Mouse (Mus musculus) heart, postnatal 0 days (tissue): ENCODE measurements at regions not wholly inside any gene's neighbourhood (a gene's known extent, or its start where the extent isn't known, plus 50 kb on each side); places are given as distances from the start of the nearest gene placed in this dataset.

Experiments used
- CTCF ChIP-seq: IDR thresholded peaks from 2 replicates; pipeline ENCODE4 v1.5.1; 2016; ENCODE audit warnings: antibody characterized with exemption, control low read depth, low read depth
- EP300 ChIP-seq: IDR thresholded peaks from 2 replicates; pipeline ENCODE4 v1.6.1; 2016; ENCODE audit warnings: antibody characterized with exemption, low read depth

DNA sequence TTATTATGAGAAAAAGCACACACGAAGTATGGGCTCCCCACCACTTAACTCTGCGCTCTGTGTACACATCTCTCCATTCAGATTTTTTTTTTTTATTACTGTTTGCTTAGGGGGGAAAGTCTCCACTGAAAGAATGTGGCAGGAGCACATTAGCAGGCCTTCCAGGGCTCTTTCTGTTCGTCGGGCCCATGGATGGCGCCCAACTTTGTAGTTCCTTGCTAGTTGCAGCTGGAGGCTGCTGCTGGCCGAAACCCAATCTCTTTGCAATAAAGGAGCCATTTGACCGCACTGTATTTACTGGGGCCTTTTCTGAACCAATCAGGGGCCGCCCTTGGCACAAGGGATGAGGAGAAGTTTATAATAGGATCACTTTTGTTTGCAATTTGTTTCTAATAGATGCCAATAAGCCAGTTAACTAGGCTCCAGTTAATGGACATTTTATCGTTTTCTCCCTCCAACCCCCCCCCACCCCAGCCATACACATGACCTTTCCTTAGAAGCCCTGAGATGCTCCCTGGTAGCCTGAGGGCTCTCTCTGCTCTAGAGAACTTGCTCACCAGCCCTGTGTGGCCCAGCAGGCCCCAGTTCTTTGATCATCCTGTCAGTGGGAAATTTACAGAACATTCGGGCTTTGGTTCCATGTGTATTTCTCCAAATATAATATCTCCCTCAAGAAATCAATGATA lies 104.3 kb downstream of the Evx1 start:
- TF ChIP-seq CTCF = no peak
- no peak for TF ChIP-seq EP300
